Mouse (Mus musculus): ENCODE data around the gene Klf7. TPM values are rescaled to one million over a fixed set of nuclear protein-coding genes. Genes with fewer than 3 reads are reported as not detected.

The Klf7 gene
- total and polyA plus RNA-seq, 3 experiments, result 1.6 to 3.1 TPM; not detected in 1

DNA sequence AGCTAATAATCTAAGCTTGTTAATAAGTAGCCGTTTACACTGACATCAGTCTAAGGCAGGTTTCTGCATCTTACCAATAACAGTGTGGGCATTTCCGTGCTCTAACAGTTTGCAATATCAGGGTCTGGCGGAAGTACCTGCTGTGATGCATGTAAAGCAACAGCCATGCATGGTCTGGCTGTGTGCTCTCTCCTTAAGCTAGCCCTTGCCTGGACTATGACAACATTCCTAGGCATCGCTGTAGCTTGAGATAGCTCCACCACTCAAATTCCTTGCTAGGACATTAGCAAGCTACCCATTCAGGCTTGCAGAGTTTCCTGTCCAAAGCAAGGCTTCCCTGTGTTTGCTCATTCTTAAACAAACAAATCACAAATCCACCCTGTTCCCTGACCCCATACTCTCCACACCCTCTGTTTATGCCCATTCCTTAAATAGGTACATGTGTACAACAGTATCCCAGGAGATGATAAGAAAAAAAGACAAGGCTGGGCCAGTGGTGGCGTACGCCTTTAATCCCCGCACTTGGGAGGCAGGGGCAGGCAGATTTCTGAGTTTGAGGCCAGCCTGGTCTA is 85.1 kb downstream of the Klf7 start:
- no peak for DNase-seq (ENCODE audit: low read depth, low spot score)
- Histone ChIP-seq H3K9ac (ENCODE audit: control insufficient read depth, low read depth, low read length, poor library complexity, severe bottlenecking) (no peak overlapping the region), H3K27me3 (ENCODE audit: control insufficient read depth in 1 of 2, insufficient read depth in 2 of 2, low read length in 2 of 2) (no peaks in the 10 kb centered on the region), H3K36me3 (ENCODE audit: control insufficient read depth in 1 of 2, insufficient read depth in 2 of 2, low read length in 2 of 2) (no peaks in the 10 kb centered on the region), H3K27ac (ENCODE audit: control insufficient read depth, low read depth, low read length) (no peak overlapping the region), H3K4me3 (ENCODE audit: control insufficient read depth in 1 of 2, insufficient read depth in 1 of 2, low read depth in 2 of 2, low read length in 2 of 2) (no peak overlapping the region), H3K79me2 (ENCODE audit: control insufficient read depth, insufficient read depth, low read length, poor library complexity) (no peaks in the 10 kb centered on the region), H3K9me3 (replicated peaks; ENCODE audit: insufficient read depth, low read length) (no peaks in the 10 kb centered on the region), H3K4me1 (ENCODE audit: control insufficient read depth in 1 of 2, insufficient read depth in 2 of 2, low read length in 2 of 2) (peaks cover 0 to 2% of the 10 kb centered on the region in 2 experiments; a peak in 1 of 4 replicates)
- TF ChIP-seq BHLHE40 (IDR thresholded peaks at IDR 0.05; ENCODE audit: borderline replicate concordance, low read depth, low read length), result no peak
- no peak for TF ChIP-seq ZNF384 (IDR thresholded peaks at IDR 0.05; ENCODE audit: low read depth, low read length)
- no peak for TF ChIP-seq SIN3A (IDR thresholded peaks at IDR 0.05; ENCODE audit: low read length)
- no peak for TF ChIP-seq TAL1 (IDR thresholded peaks at IDR 0.05; ENCODE audit: low read length)
- TF ChIP-seq USF1 (IDR thresholded peaks at IDR 0.05; ENCODE audit: low read depth, low read length), result no peak
- TF ChIP-seq ZC3H11A (IDR thresholded peaks at IDR 0.05; ENCODE audit: low read depth, low read length), result no peak
- TF ChIP-seq JUND (IDR thresholded peaks at IDR 0.05; ENCODE audit: low read depth, low read length), result no peak
- no peak for TF ChIP-seq MAFK (IDR thresholded peaks at IDR 0.05; ENCODE audit: borderline replicate concordance, low read depth, low read length)

DNA sequence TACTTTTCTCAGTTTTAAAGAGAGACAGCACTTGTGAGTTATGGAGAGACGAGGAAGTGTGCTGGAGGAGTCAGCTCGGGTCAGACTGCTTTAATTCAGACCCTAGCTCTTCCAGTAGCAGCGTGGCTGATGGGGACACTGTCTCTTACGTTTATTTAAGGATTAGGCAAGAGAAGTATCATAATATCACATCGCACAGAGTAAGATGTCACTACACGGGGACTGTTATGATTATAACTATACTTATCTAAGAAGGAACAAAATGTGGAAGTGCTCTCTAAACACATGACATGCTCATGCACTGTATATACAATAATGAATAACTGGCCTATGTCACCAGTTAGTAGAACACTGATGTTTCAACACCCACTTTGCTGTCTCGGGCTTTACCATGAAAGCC is 86.3 kb downstream of the Klf7 start:
- Histone ChIP-seq H3K9me3 (replicated peaks; ENCODE audit: insufficient read depth, low read length) (no peaks in the 10 kb centered on the region), H3K36me3 (ENCODE audit: control insufficient read depth in 1 of 2, insufficient read depth in 2 of 2, low read length in 2 of 2) (no peaks in the 10 kb centered on the region), H3K79me2 (ENCODE audit: control insufficient read depth, insufficient read depth, low read length, poor library complexity) (no peaks in the 10 kb centered on the region), H3K27me3 (ENCODE audit: control insufficient read depth in 1 of 2, insufficient read depth in 2 of 2, low read length in 2 of 2) (no peaks in the 10 kb centered on the region), H3K4me1 (ENCODE audit: control insufficient read depth in 1 of 2, insufficient read depth in 2 of 2, low read length in 2 of 2) (peaks cover 0 to 2% of the 10 kb centered on the region in 2 experiments; a peak in 1 of 4 replicates), H3K4me3 (ENCODE audit: control insufficient read depth in 1 of 2, insufficient read depth in 1 of 2, low read depth in 2 of 2, low read length in 2 of 2) (no peak overlapping the region), H3K27ac (ENCODE audit: control insufficient read depth, low read depth, low read length) (no peak overlapping the region), H3K9ac (ENCODE audit: control insufficient read depth, low read depth, low read length, poor library complexity, severe bottlenecking) (no peak overlapping the region)
- DNase-seq (ENCODE audit: low read depth, low spot score), result peak; percentile 14
- TF ChIP-seq NRF1 (IDR thresholded peaks at IDR 0.05; ENCODE audit: insufficient read depth, low read depth, low read length, poor library complexity, severe bottlenecking) (no peak), MXI1 (IDR thresholded peaks at IDR 0.05; ENCODE audit: low read depth, low read length) (no peak), CHD1 (IDR thresholded peaks at IDR 0.05; ENCODE audit: low read depth, low read length) (no peak), POLR2A (IDR thresholded peaks at IDR 0.05; ENCODE audit: control insufficient read depth in 1 of 2, insufficient read depth in 1 of 2, low read depth in 1 of 2, low read length in 2 of 2, poor library complexity in 1 of 2) (no peak), MAX (IDR thresholded peaks at IDR 0.05; ENCODE audit: low read length) (no peak), ZC3H11A (IDR thresholded peaks at IDR 0.05; ENCODE audit: low read depth, low read length) (no peak), SIN3A (IDR thresholded peaks at IDR 0.05; ENCODE audit: low read length) (no peak), ETS1 (IDR thresholded peaks at IDR 0.05; ENCODE audit: low read depth, low read length) (no peak), USF1 (IDR thresholded peaks at IDR 0.05; ENCODE audit: low read depth, low read length) (no peak), ZMIZ1 (IDR thresholded peaks at IDR 0.05; ENCODE audit: low read depth, low read length) (no peak), USF2 (IDR thresholded peaks at IDR 0.05; ENCODE audit: borderline replicate concordance in 1 of 2, insufficient read depth in 1 of 2, low read depth in 1 of 2, low read length in 2 of 2) (no peak), BHLHE40 (IDR thresholded peaks at IDR 0.05; ENCODE audit: borderline replicate concordance, low read depth, low read length) (no peak), MEF2A (IDR thresholded peaks at IDR 0.05; ENCODE audit: extremely low read depth, insufficient replicate concordance, low read depth, low read length, poor library complexity, severe bottlenecking) (no peak), CHD2 (IDR thresholded peaks at IDR 0.05; ENCODE audit: low read length) (no peak), TBP (IDR thresholded peaks at IDR 0.05; ENCODE audit: low read depth, low read length) (no peak), EP300 (IDR thresholded peaks at IDR 0.05; ENCODE audit: low read depth in 1 of 2, low read length in 2 of 2) (no peak; a peak in 1 of 4 replicates), JUND (IDR thresholded peaks at IDR 0.05; ENCODE audit: low read depth, low read length) (no peak), GABPA (IDR thresholded peaks at IDR 0.05; ENCODE audit: low read depth, low read length) (no peak)

Data from MEL (cell line).